Mouse (Mus musculus) intestine, embryonic 14.5 days (tissue): ENCODE measurements at regions not wholly inside any gene's neighbourhood (a gene's known extent, or its start where the extent isn't known, plus 50 kb on each side); places are given as distances from the start of the nearest gene placed in this dataset.
A peak's percentile ranks its signal among the peaks of the same experiment; 100 is the strongest.

Source experiments
- ATAC-seq: fragments of 200-750 bp; cut with Nextera tagmentation; replicated peaks from 2 replicates; pipeline ENCODE4 v1.8.0; 2017; ENCODE audit warnings: low read depth, moderate number of reproducible peaks, moderate TSS enrichment, moderate library complexity; ENCODE audit not compliant: low FRiP score, low TSS enrichment
- DNase-seq: peaks from one replicate; pipeline ENCODE4 v3.0.0-alpha.2; 2018; ENCODE audit warnings: low spot score
- H3K27ac ChIP-seq: fragments of 300-500 bp; sonication (generic); 2 replicates; pipeline ENCODE4 v1.5.1; 2014; ENCODE audit warnings: low read depth, mild to moderate bottlenecking, control low read depth
- H3K27me3 ChIP-seq: fragments of 300-500 bp; sonication (generic); replicated peaks from 2 replicates; pipeline ENCODE4 v1.6.1; 2014; ENCODE audit warnings: low read length, control low read depth; ENCODE audit not compliant: control insufficient read depth, insufficient read depth
- H3K36me3 ChIP-seq: fragments of 300-500 bp; sonication (generic); 2 replicates; pipeline ENCODE4 v1.6.1; 2014; ENCODE audit warnings: low read length, control low read depth; ENCODE audit not compliant: control insufficient read depth, insufficient read depth
- H3K4me1 ChIP-seq: fragments of 300-500 bp; sonication (generic); replicated peaks from 2 replicates; pipeline ENCODE4 v1.6.1; 2014; ENCODE audit warnings: low read length, control low read depth, mixed read lengths; ENCODE audit not compliant: control insufficient read depth, insufficient read depth
- H3K4me2 ChIP-seq: fragments of 300-500 bp; sonication (generic); 2 replicates; pipeline ENCODE4 v1.6.1; 2014; ENCODE audit warnings: low read length
- H3K4me3 ChIP-seq: fragments of 300-500 bp; sonication (generic); 2 replicates; pipeline ENCODE4 v1.5.1; 2014; ENCODE audit warnings: low read depth, low read length, control low read depth, mixed read lengths
- H3K9ac ChIP-seq: fragments of 300-500 bp; sonication (generic); 2 replicates; pipeline ENCODE4 v1.6.1; 2014; ENCODE audit warnings: mild to moderate bottlenecking, low read length
- H3K9me3 ChIP-seq: fragments of 300-500 bp; sonication (generic); 2 replicates; pipeline ENCODE4 v1.6.1; 2016; ENCODE audit warnings: low read length, control low read depth; ENCODE audit not compliant: control insufficient read depth
- WGBS: fragments of 180-500 bp; shearing (Covaris S2); extraction: QIAGEN DNeasy Blood & Tissue Kit; methylation state at CpG from one replicate; pipeline ENCODE4 v1.1.7; 2014; 5-methylcytosine and 5-hydroxymethylcytosine counted together

- WGBS: 24% methylated on average over 7 of the region's 7 CpGs
Observed at GRCm38 (mm10) chr8:8947516-8948161, 257.3 kb upstream of the Arglu1 start.

GRCm38 (mm10) chr8:8942991-8943390 lies 252.7 kb upstream of the Arglu1 start:
- Histone ChIP-seq H3K4me3 (no peak overlapping the region), H3K27me3 (no peaks in the 10 kb centered on the region), H3K36me3 (no peaks in the 10 kb centered on the region), H3K9me3 (no peaks in the 10 kb centered on the region), H3K4me1 (no peaks in the 10 kb centered on the region), H3K4me2 (no peak overlapping the region), H3K9ac (no peak overlapping the region), H3K27ac (no peak overlapping the region)
- ATAC-seq (no peak), DNase-seq (no peak)
- WGBS: 77% methylated on average over 6 of the region's 6 CpGs

More at GRCm38 (mm10) chr8:8947516-8948161, 257.3 kb upstream of the Arglu1 start:
- H3K4me1 ChIP-seq: peaks cover 4% of the 10 kb centered on the region; the same call in 1 of the 2 replicates
- no peak overlapping the region for H3K4me3 ChIP-seq
- H3K36me3 ChIP-seq: no peaks in the 10 kb centered on the region
- H3K27ac ChIP-seq: no peak overlapping the region
- no peaks in the 10 kb centered on the region for H3K27me3 ChIP-seq
- H3K9ac ChIP-seq: no peak overlapping the region
- no peaks in the 10 kb centered on the region for H3K9me3 ChIP-seq
- no peak for DNase-seq
- no peak overlapping the region for H3K4me2 ChIP-seq
- no peak for ATAC-seq

DNA sequence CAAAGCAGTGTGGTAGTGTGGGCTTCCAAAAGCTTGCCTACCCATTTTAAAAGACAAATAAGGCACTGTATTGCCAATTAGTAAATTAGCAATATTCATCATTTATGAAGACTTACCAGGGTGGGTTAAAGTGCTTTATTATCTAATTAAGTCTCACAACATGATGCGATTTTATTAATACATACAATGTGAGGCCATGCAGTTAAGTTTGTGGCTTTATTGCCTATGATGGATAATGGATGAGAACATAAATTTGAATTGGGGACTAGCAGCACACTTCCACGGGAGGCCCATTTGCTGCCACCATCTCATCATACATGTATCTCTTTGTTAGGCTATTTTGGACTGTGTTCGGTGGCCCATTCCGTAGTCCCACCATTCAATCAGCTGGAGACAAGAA lies 250.6 kb upstream of the Arglu1 start:
- Histone ChIP-seq H3K27me3 (no peaks in the 10 kb centered on the region), H3K4me1 (no peaks in the 10 kb centered on the region), H3K4me2 (no peak overlapping the region), H3K9ac (no peak overlapping the region), H3K4me3 (no peak overlapping the region), H3K36me3 (no peaks in the 10 kb centered on the region), H3K9me3 (no peaks in the 10 kb centered on the region), H3K27ac (no peak overlapping the region)
- ATAC-seq (no peak), DNase-seq (no peak)
- 87% methylated on average over 4 of the region's 4 CpGs for WGBS

GRCm38 (mm10) chr8:8938536-8938935 lies 248.2 kb upstream of the Arglu1 start:
- no peak for ATAC-seq
- Histone ChIP-seq H3K4me3 (no peak overlapping the region), H3K4me2 (no peak overlapping the region), H3K9me3 (no peaks in the 10 kb centered on the region), H3K4me1 (no peaks in the 10 kb centered on the region), H3K36me3 (no peaks in the 10 kb centered on the region), H3K27ac (no peak overlapping the region), H3K9ac (no peak overlapping the region), H3K27me3 (no peaks in the 10 kb centered on the region)
- 85% methylated on average over 7 of the region's 7 CpGs for WGBS
- DNase-seq: peak; percentile 20

DNA sequence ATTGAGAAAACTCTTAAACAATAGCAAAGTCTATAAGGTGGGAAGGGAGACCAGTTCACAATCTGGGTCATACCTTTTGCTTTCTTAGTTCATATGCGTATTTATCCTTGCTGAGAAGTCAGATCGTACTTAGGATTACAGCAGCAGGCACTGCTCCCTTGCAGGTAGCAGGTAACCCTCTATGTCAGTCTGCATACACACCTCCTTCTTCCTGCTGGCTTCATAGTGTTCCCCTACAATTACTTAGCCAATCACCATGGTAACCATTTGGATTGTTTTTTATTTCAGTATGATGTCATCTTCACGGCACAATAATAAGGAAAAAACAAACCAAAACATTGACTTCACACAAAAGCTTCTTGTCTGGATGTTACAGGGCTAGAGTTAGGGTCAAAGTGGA lies 242.1 kb upstream of the Arglu1 start:
- H3K4me2 ChIP-seq: no peak overlapping the region
- H3K4me1 ChIP-seq: no peaks in the 10 kb centered on the region
- no peak overlapping the region for H3K9ac ChIP-seq
- ATAC-seq (no peak), DNase-seq (no peak)
- H3K27me3 ChIP-seq: no peaks in the 10 kb centered on the region
- H3K4me3 ChIP-seq: no peak overlapping the region
- H3K9me3 ChIP-seq: no peaks in the 10 kb centered on the region
- H3K36me3 ChIP-seq: no peaks in the 10 kb centered on the region
- 77% methylated on average over 3 of the region's 3 CpGs for WGBS
- no peak overlapping the region for H3K27ac ChIP-seq

GRCm38 (mm10) chr8:8931746-8932145 lies 241.4 kb upstream of the Arglu1 start:
- Histone ChIP-seq H3K27me3 (no peaks in the 10 kb centered on the region), H3K27ac (no peak overlapping the region), H3K4me3 (no peak overlapping the region), H3K9me3 (no peaks in the 10 kb centered on the region), H3K36me3 (no peaks in the 10 kb centered on the region), H3K4me2 (no peak overlapping the region), H3K9ac (no peak overlapping the region), H3K4me1 (no peaks in the 10 kb centered on the region)
- DNase-seq (no peak), ATAC-seq (no peak)
- 64% methylated on average over 6 of the region's 6 CpGs for WGBS

DNA sequence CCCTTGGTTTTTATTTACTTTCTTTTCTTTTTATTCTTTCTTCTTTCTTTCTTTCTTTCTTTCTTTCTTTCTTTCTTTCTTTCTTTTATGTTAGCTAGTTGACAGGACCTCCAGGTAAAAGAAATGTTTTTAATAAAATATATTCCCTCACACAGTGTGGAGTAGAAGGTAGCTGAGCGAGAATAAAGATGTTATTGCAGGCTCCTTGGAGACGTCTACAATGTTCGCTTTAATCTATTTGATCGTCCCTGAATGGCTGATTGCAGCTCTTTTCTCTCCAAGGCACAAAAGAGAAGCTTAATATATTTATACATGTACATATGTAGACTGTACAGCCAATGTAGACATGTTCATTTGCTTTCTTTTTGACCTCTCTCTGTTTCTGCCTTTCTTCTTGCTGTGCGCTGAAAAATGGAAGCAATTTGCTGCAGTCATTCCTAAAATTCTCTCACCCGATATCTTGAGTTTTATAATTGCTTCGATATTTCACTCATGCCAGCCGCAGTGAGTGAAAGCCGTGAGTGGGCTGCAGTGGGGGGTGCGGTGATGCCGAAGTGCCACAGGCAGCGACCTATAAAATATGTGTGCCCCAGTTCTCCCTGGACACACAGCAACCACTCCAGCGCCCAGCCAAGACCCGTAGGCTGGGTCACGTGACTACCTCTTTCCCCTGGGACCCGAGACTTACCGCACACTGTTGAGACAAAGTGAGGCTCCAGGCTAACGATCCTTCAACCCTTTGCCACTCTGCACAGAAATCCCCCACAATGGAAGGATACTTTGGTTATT lies 237.9 kb upstream of the Arglu1 start:
- Histone ChIP-seq H3K36me3 (no peaks in the 10 kb centered on the region), H3K9me3 (no peaks in the 10 kb centered on the region), H3K4me1 (no peaks in the 10 kb centered on the region), H3K27me3 (no peaks in the 10 kb centered on the region), H3K4me3 (no peak overlapping the region), H3K4me2 (no peak overlapping the region), H3K9ac (no peak overlapping the region), H3K27ac (no peak overlapping the region)
- 89% methylated on average over 18 of the region's 18 CpGs for WGBS
- ATAC-seq (no peak), DNase-seq (no peak)

- 63% methylated on average over 2 of the region's 2 CpGs for WGBS
- no peaks in the 10 kb centered on the region for H3K27me3 ChIP-seq
Observed at GRCm38 (mm10) chr8:8921446-8921845, 231.1 kb upstream of the Arglu1 start.

More at GRCm38 (mm10) chr8:8921446-8921845, 231.1 kb upstream of the Arglu1 start:
- Histone ChIP-seq H3K9me3 (no peaks in the 10 kb centered on the region), H3K4me2 (no peak overlapping the region), H3K4me3 (no peak overlapping the region), H3K4me1 (no peaks in the 10 kb centered on the region), H3K9ac (no peak overlapping the region), H3K36me3 (no peaks in the 10 kb centered on the region), H3K27ac (no peak overlapping the region)
- DNase-seq (no peak), ATAC-seq (no peak)
